Mouse (Mus musculus): ENCODE results near the gene Colec11. TPM values are rescaled to one million over a fixed set of nuclear protein-coding genes. Genes with fewer than 3 reads are reported as not detected.

Gene Colec11
- polyA plus RNA-seq, 1 experiment from 2014 or later = 0.17 TPM

GRCm38 (mm10) chr12:28598110-28598509 lies 25.1 kb downstream of the Colec11 start:
- ATAC-seq (ENCODE audit: low FRiP score, low read depth) = no peak
- Histone ChIP-seq H3K9me3 (no peaks in the 10 kb centered on the region), H3K9ac (no peak overlapping the region), H3K4me3 (no peak overlapping the region), H3K4me2 (replicated peaks) (no peak overlapping the region), H3K36me3 (no peaks in the 10 kb centered on the region), H3K27me3 (no peaks in the 10 kb centered on the region; the same call in 1 of the 2 replicates), H3K27ac (no peak overlapping the region), H3K4me1 (no peaks in the 10 kb centered on the region)
- 46% methylated on average over 3 of the region's 3 CpGs for WGBS

- no peaks in the 10 kb centered on the region for H3K9me3 ChIP-seq
- no peak overlapping the region for H3K27ac ChIP-seq
- H3K9ac ChIP-seq = no peak overlapping the region
- no peaks in the 10 kb centered on the region for H3K36me3 ChIP-seq
- no peak for ATAC-seq (ENCODE audit: low FRiP score, low read depth)
- WGBS = 80% methylated on average over 9 of the region's 9 CpGs
- H3K4me3 ChIP-seq = no peak overlapping the region
- H3K27me3 ChIP-seq = no peaks in the 10 kb centered on the region; the same call in 1 of the 2 replicates
- no peaks in the 10 kb centered on the region for H3K4me1 ChIP-seq
- H3K4me2 ChIP-seq (replicated peaks) = no peak overlapping the region
Measured at GRCm38 (mm10) chr12:28597699-28598098, 25.5 kb downstream of the Colec11 start.

- H3K4me2 ChIP-seq (replicated peaks) = no peak overlapping the region
- H3K27me3 ChIP-seq = no peaks in the 10 kb centered on the region
- H3K36me3 ChIP-seq = no peaks in the 10 kb centered on the region
- no peaks in the 10 kb centered on the region for H3K9me3 ChIP-seq
- H3K4me3 ChIP-seq = no peak overlapping the region
- H3K9ac ChIP-seq = no peak overlapping the region
- no peaks in the 10 kb centered on the region for H3K4me1 ChIP-seq
- ATAC-seq (ENCODE audit: low FRiP score, low read depth) = no peak
- H3K27ac ChIP-seq = no peak overlapping the region
Measured at GRCm38 (mm10) chr12:28596851-28597250, 26.3 kb downstream of the Colec11 start.

GRCm38 (mm10) chr12:28590428-28590827 lies 32.7 kb downstream of the Colec11 start:
- Histone ChIP-seq H3K9me3 (no peaks in the 10 kb centered on the region), H3K4me2 (replicated peaks) (no peak overlapping the region), H3K4me1 (0 out of 2 replicates have a peak, but pooled peaks cover 5% of the 10 kb centered on the region), H3K27me3 (peaks cover 29% of the 10 kb centered on the region; the same call in 1 of the 2 replicates), H3K4me3 (no peak overlapping the region), H3K36me3 (no peaks in the 10 kb centered on the region), H3K9ac (no peak overlapping the region), H3K27ac (no peak overlapping the region)
- 48% methylated on average over 13 of the region's 13 CpGs for WGBS
- no peak for ATAC-seq (ENCODE audit: low FRiP score, low read depth)

GRCm38 (mm10) chr12:28589090-28589868 lies 33.9 kb downstream of the Colec11 start:
- Histone ChIP-seq H3K4me1 (0 out of 2 replicates have a peak, but pooled peaks cover 5% of the 10 kb centered on the region), H3K9ac (peak overlapping the region; percentile 63), H3K4me3 (peak overlapping the region; percentile 52), H3K9me3 (no peaks in the 10 kb centered on the region), H3K27me3 (peaks cover 29% of the 10 kb centered on the region; the same call in 1 of the 2 replicates), H3K4me2 (replicated peaks) (peak overlapping the region; percentile 68), H3K36me3 (no peaks in the 10 kb centered on the region), H3K27ac (no peak overlapping the region)
- 9% methylated on average over 24 of the region's 24 CpGs for WGBS
- ATAC-seq (ENCODE audit: low FRiP score, low read depth) = peak; percentile 90

GRCm38 (mm10) chr12:28587949-28588348 lies 35.2 kb downstream of the Colec11 start:
- Histone ChIP-seq H3K27me3 (peaks cover 29% of the 10 kb centered on the region; the same call in 1 of the 2 replicates), H3K36me3 (no peaks in the 10 kb centered on the region), H3K4me1 (0 out of 2 replicates have a peak, but pooled peaks cover 5% of the 10 kb centered on the region), H3K4me3 (no peak overlapping the region), H3K4me2 (replicated peaks) (no peak overlapping the region), H3K9me3 (no peaks in the 10 kb centered on the region), H3K9ac (no peak overlapping the region), H3K27ac (no peak overlapping the region)
- no peak for ATAC-seq (ENCODE audit: low FRiP score, low read depth)
- WGBS = 81% methylated on average over 6 of the region's 6 CpGs

GRCm38 (mm10) chr12:28584036-28584435 lies 39.1 kb downstream of the Colec11 start:
- Histone ChIP-seq H3K4me3 (no peak overlapping the region), H3K4me1 (no peaks in the 10 kb centered on the region), H3K27ac (no peak overlapping the region), H3K36me3 (no peaks in the 10 kb centered on the region), H3K27me3 (peaks cover 12% of the 10 kb centered on the region; the same call in 1 of the 2 replicates), H3K4me2 (replicated peaks) (no peak overlapping the region), H3K9me3 (no peaks in the 10 kb centered on the region), H3K9ac (no peak overlapping the region)
- ATAC-seq (ENCODE audit: low FRiP score, low read depth) = no peak
- WGBS = 55% methylated on average over 3 of the region's 3 CpGs

- Histone ChIP-seq H3K4me2 (replicated peaks) (no peak within 1 kb of the TSS), H3K36me3 (no peaks in the 10 kb centered on the region)
- 84% methylated on average over 8 of the region's 8 CpGs for WGBS
Measured at GRCm38 (mm10) chr12:28582423-28582822, 40.8 kb downstream of the Colec11 start, which contains the start of gene Allc. Gene Allc (minus strand): TSS chr12:28582523.

GRCm38 (mm10) chr12:28579132-28579531 lies 44.0 kb downstream of the Colec11 start:
- WGBS = 33% methylated on average over 4 of the region's 4 CpGs
- Histone ChIP-seq H3K36me3 (no peaks in the 10 kb centered on the region), H3K4me3 (no peak overlapping the region), H3K4me2 (replicated peaks) (no peak overlapping the region), H3K9ac (no peak overlapping the region), H3K4me1 (0 out of 2 replicates have a peak, but pooled peaks cover 5% of the 10 kb centered on the region), H3K27ac (no peak overlapping the region), H3K9me3 (no peaks in the 10 kb centered on the region), H3K27me3 (no peaks in the 10 kb centered on the region)
- no peak for ATAC-seq (ENCODE audit: low FRiP score, low read depth)

More at GRCm38 (mm10) chr12:28582423-28582822, 40.8 kb downstream of the Colec11 start, which contains the start of gene Allc:
- H3K4me1 ChIP-seq = no peaks in the 10 kb centered on the region
- H3K27ac ChIP-seq = no peak within 1 kb of the TSS
- H3K4me3 ChIP-seq = no peak within 1 kb of the TSS
- no peak within 1 kb of the TSS for H3K9ac ChIP-seq
- no peaks in the 10 kb centered on the region for H3K27me3 ChIP-seq
- no peak for ATAC-seq (ENCODE audit: low FRiP score, low read depth)
- no peaks in the 10 kb centered on the region for H3K9me3 ChIP-seq

- Histone ChIP-seq H3K27ac (no peak overlapping the region), H3K36me3 (no peaks in the 10 kb centered on the region), H3K27me3 (no peaks in the 10 kb centered on the region), H3K9me3 (no peaks in the 10 kb centered on the region), H3K4me3 (no peak overlapping the region), H3K4me2 (replicated peaks) (no peak overlapping the region), H3K4me1 (0 out of 2 replicates have a peak, but pooled peaks cover 5% of the 10 kb centered on the region), H3K9ac (no peak overlapping the region)
- 84% methylated on average over 3 of the region's 3 CpGs for WGBS
- no peak for ATAC-seq (ENCODE audit: low FRiP score, low read depth)
Measured at GRCm38 (mm10) chr12:28578147-28578546, 45.0 kb downstream of the Colec11 start.

GRCm38 (mm10) chr12:28575366-28576070 lies 47.7 kb downstream of the Colec11 start:
- H3K36me3 ChIP-seq = no peaks in the 10 kb centered on the region
- no peaks in the 10 kb centered on the region for H3K9me3 ChIP-seq
- H3K27ac ChIP-seq = no peak overlapping the region
- no peak for ATAC-seq (ENCODE audit: low FRiP score, low read depth)
- no peak overlapping the region for H3K9ac ChIP-seq
- H3K4me2 ChIP-seq (replicated peaks) = no peak overlapping the region
- no peak overlapping the region for H3K4me3 ChIP-seq
- no peaks in the 10 kb centered on the region for H3K27me3 ChIP-seq
- 73% methylated on average over 6 of the region's 6 CpGs for WGBS
- H3K4me1 ChIP-seq = 0 out of 2 replicates have a peak, but pooled peaks cover 11% of the 10 kb centered on the region

- 80% methylated on average over 2 of the region's 2 CpGs for WGBS
- Histone ChIP-seq H3K27me3 (no peaks in the 10 kb centered on the region), H3K4me3 (no peak overlapping the region), H3K4me1 (0 out of 2 replicates have a peak, but pooled peaks cover 11% of the 10 kb centered on the region), H3K9me3 (no peaks in the 10 kb centered on the region), H3K4me2 (replicated peaks) (no peak overlapping the region), H3K27ac (no peak overlapping the region), H3K36me3 (no peaks in the 10 kb centered on the region), H3K9ac (no peak overlapping the region)
- ATAC-seq (ENCODE audit: low FRiP score, low read depth) = no peak
Measured at GRCm38 (mm10) chr12:28572241-28572640, 50.9 kb downstream of the Colec11 start.

Data from limb, embryonic 13.5 days (tissue).